Mouse (Mus musculus): Measurements from ENCODE around the gene Adcy6.

The Adcy6 gene

DNA sequence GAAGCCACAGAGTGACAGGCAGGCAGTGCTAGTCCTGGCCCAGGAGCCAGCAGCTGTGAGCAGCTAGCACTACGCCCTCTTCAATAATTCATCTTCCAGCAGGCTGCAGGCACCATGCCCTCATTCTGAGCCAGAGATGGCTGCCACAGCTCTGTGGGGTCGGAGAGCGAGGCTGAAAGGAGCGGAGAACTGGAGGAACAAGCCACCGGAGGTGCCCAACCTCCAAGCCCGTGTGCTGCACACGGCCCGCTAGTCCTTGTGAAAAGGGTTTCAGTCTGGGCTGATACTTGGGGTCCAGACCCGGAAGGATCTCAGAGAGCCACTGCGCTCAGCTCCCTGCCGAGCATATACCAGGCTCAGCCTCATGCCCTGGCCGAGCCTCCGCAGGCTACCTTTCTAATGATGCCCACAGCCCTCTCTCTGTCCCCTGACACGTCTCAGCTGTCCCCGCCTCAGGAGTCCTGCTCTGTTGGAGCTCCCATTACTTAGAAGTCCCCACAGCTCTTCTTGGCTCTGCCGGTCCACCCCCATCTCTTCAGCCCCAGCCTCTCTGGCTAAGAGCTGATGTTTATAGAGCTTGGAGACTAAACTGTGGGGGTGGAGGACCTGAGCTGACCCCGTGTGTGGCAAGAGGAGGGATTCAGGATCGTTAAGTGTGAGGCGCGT is 18.8 kb upstream of the Adcy6 start:
- in situ Hi-C loops (cut with MboI, MseI) = no loop called here

DNA sequence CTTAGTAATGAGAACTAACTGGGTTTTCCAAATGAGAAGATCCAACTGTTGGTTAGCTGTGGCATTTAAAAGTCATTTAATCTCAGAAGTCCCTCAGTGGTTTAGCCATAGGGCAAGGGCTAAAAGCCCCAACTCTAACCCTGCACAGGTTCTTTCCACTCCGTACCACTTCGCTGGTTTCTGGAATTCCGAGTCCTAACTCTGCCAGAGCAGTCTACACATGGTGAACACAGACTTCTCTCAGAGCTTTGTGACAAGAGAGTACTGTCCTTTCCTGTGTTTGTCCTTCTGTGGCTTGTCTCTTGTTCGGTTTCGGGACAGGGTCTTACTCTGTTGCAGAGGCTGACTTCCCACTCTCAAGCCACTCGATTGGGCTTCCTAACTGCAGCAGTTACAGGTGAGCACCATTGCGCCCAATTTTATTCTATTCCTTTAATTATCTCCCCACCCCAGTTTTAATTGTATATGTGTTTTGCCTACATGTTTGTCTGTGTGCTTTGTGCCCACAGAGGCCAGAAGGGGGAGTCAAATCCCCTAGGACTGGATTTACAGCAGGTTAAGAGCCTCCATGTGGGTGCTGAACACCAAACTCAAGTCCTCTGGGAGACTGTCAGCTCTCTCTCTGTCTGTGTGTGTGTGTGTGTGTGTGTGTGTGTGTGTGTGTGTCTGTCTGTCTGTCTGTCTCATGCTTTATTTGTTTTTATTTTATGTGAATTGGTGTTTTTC is 16.8 kb upstream of the Adcy6 start:
- in situ Hi-C loops (cut with MboI, MseI) = no loop called here

DNA sequence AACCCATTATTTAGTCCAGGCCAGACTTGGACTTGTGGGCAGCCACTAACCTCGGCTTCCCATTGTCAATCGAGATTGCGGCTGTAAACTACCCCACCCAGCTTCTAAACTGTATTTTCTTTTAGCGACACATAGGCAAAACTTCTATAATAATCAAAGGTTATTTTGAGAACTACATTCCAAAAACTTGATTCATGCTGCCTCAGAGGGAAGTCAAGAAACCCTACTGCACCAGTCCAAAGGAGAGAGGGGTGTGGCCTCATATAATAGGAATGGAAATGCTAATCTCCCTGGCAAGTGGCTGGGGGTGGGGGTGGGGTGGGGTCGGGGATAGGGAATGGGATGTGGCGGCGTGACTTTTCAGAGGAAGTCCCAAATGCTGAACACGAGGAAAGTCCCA is 16.2 kb upstream of the Adcy6 start:
- in situ Hi-C loops (cut with MboI, MseI) = no loop called here

DNA sequence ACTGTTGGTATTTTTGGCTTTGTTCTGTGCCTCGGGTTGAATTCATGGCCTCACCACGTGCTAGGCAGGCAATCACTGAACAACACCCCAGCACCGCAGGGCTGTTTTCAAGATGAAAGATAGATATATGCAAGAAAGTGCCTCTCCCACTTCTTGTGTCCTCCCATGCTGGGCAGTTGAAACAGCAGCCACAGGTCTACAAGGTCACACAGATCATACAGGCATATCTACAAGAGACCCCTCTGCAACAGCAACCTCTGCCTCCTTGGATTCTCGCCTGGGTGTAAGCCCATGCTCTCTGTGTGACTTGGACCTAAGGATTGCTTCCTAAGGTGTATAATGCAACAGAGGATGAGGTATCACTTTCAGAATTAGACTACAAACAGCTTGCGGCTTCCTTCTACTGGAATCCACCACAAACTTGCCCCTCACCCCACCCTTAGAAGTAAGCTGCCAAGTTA is 13.5 kb upstream of the Adcy6 start:
- in situ Hi-C loops (cut with MboI, MseI) = no loop called here

DNA sequence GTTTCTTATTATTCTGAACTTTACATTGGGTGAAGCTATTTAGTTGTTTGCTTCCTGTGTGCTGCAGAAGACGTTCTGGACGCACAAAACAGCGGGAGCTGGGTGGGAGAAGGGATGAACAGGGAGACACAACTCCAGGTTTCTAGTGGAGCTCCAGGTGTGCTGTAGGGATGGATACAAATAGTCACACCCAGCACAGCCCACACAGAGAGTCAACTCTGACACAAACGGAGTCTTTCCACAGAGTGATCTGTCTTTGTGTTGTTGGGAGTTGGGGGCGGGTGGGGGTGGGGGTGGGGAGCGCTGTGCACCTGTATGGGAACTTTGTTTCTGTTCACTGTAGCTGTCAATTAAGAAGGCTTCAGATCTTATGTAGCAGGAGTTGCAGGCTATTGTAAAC is 12.8 kb upstream of the Adcy6 start:
- in situ Hi-C loops (cut with MboI, MseI) = no loop called here

DNA sequence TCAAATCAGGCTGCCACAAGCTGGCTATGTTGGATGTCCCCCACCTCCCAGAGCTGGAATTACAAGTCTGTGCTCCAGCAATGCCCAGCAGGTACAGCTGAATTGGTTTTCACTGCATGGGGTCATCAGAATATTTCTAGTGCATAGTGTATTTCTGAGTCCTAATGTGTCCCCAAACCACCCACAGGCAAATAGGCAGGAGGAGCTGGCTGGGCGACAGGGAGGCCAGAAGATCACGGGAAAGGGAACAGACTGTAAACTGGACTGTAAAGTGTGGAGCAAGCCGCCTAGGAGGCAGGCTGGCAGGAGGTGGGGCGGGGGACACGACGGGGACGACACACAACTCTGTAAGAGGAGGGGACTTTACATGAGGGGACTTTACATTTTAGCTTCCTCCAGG is 12.3 kb upstream of the Adcy6 start:
- in situ Hi-C loops (cut with MboI, MseI) = no loop called here

DNA sequence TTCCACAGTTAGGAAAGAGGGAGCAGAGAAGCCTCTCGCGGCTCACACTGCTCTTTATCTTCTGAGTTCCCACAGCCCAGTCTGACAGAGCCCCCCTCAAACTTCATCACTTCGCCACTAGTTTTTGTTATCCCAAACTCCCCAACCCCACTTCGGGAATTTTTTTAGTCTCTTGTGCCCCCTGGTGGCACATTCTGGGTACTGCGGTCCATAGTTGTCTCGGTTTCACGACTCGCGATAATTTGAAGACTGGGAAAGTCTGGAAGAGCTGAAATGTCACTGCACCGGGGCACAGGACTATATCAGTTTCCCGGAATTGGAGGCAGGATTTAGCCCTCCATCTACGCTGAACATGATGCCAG is 7.3 kb upstream of the Adcy6 start:
- in situ Hi-C loops (cut with MboI, MseI) = loop anchor here (5.0 to 10.0 kb wide), 2 partner anchors 35 to 442 kb away; no protein-coding TSS in a partner anchor

DNA sequence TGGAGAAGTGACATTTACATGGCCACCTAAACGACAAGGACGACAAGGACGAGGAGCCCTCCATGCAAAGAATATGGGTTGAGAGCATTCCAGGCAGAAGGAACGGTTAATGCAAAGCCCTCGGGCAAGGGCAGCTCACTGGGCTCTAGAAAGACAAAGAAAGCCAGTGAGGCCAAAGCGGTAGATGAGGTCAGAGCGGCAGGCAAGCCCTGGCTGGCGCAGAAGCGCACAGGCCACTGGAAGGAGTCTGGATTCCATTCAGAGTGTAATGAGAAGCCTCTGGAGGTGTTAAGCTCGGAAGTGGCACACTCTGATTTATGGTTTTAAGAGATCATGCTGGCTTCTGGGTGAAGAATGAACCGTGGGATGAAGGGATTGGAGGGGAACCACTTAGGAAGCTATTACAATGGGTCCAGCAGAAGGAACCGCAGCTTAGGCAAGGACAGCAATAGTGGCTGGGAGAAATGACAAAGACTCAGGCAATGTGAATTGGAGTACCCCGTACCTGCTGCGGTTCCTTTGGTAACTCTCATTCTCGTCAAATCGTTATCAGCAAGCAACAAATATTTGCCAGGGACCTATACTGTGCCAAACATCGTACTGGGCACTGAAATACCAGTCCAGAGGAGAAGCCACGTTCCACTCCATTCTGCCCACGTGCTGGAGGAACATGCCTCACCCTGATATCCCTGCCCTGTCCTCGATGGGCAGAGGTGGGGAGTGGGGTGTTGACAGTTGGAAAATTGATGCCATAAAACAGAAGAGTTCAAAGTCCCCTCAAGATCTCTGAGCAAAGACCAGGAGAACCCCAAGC is 6.7 kb upstream of the Adcy6 start:
- in situ Hi-C loops (cut with MboI, MseI) = loop anchor here (5.0 to 10.0 kb wide), 2 partner anchors 34 to 442 kb away; no protein-coding TSS in a partner anchor

DNA sequence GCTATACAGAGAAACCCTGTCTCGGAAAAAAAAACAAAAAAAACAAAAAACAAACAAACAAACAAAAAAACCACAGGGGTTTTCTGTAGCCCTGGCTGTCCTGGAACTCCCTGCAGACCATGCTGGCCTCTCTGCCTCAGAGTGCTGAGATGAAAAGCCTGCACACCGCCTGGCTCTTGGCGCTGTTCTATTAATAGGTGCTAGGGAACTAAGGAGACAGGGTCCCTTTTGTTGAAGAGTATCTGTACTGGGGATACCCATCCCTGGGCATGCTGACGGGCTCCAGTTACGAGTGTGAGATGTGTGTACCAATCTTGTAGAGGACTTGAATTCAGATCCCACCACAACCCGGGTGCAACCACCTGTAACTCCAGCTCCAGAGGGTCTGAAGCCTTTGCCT is 5.9 kb upstream of the Adcy6 start:
- in situ Hi-C loops (cut with MboI, MseI) = loop anchor here (5.0 to 10.0 kb wide), 2 partner anchors 33 to 441 kb away; no protein-coding TSS in a partner anchor

DNA sequence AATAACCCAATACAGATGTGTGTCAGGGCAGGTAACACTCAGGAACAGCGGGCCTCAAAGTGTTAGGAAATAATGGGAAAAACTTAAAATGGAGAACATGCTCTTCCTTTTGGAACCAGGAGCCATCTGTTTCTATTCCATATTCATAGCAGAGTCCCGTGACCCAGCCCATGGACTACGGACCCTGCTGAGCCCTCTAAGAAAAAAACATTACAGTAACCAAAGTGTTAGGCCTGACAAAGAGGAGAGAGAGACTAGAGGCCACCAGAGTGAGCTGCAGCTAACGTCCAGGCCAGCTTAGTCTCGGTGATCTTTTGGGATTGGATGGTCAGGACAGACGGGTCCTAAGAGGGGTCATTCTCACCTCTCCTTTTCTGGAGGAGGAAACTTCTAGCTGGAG is 5.1 kb upstream of the Adcy6 start:
- in situ Hi-C loops (cut with MboI, MseI) = loop anchor here (5.0 to 10.0 kb wide), 2 partner anchors 33 to 440 kb away; no protein-coding TSS in a partner anchor

DNA sequence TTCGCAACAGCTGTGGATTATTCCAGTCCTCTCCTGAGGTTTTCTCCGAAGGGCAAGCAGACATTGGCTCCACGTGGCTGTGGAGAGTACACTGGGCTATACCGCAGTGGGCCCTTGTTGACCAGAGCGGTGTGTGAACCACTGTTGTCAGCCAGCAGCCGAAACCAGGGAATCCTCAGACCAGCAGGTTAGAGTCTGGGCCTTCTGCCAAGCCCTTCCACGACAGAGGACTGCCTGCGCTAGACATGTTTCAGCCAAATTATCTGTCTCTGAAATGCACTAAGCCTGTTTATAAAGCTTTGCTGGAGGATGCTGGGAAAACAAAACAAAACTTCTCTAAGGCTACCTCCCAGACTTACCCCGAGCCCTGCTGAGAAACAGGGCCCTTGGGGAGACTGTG is 4.7 kb upstream of the Adcy6 start:
- in situ Hi-C loops (cut with MboI, MseI) = loop anchor here (10.0 kb wide), 1 partner anchor 440 kb away; no protein-coding TSS in a partner anchor

DNA sequence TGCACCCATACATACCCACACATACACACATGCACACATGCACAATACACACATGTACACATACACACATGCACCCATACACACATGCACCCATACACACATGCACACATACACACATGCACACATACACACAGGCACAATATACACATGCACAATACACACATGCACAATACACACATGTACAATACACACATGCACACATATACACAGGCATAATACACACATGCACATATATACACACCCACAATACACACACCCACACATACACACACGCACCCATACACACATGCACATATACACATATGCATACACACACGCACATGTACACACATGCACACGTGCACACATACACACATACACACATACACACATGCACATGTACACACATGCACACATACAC is 2.4 kb upstream of the Adcy6 start:
- in situ Hi-C loops (cut with MboI, MseI) = loop anchor here (10.0 kb wide), 1 partner anchor 437 kb away; no protein-coding TSS in a partner anchor

DNA sequence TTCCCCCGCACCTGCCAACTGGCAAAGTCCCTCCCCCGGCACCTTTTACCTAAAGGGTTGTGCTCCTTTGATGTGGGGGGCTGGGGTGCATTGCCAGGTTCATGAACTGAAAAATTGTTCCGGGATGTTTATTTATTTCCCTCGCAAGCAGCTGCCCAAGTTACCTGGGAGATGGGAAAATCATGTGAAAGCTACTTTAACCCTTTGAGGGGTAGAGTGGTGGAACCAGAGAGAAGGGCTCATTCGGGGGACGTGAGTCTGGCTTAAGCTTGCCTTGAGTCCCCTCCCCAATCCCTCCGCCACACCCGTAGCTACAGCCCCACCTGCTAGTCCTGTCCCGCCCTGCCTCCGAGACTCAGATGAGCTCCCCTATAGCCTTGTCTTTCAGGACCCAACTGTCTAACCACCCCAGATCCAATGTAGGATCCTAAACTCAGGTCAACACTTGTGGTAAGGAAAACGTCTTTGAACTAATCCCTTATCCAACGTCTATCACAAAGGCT is 306 bp upstream of the Adcy6 start:
- in situ Hi-C loops (cut with MboI, MseI) = loop anchor here (10.0 kb wide), 1 partner anchor 435 kb away; no protein-coding TSS in a partner anchor

DNA sequence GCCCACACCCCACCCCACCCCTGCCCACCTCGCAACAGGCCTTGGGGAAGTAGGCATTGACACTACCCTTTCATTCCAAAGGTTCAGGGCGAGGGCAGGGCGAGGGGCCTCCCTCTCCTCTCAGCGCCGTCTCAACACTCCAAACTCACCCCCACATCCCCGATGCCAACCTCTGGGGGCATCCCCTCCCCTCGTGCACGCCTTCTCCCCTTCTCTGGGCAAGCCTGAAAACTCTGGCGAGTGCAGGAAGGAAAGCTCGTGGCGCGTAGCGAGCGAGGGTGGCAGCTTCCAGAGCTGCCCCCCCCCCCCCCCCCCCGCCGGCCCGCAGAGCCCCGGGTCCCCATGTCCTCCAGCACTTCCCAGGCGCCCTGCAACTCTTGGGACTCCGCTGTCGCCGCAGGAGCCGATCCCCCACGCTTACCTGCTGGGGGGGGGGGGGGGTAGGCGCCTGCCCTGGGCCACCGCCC is 1.1 kb downstream of the Adcy6 start:
- in situ Hi-C loops (cut with MboI, MseI) = no loop called here

DNA sequence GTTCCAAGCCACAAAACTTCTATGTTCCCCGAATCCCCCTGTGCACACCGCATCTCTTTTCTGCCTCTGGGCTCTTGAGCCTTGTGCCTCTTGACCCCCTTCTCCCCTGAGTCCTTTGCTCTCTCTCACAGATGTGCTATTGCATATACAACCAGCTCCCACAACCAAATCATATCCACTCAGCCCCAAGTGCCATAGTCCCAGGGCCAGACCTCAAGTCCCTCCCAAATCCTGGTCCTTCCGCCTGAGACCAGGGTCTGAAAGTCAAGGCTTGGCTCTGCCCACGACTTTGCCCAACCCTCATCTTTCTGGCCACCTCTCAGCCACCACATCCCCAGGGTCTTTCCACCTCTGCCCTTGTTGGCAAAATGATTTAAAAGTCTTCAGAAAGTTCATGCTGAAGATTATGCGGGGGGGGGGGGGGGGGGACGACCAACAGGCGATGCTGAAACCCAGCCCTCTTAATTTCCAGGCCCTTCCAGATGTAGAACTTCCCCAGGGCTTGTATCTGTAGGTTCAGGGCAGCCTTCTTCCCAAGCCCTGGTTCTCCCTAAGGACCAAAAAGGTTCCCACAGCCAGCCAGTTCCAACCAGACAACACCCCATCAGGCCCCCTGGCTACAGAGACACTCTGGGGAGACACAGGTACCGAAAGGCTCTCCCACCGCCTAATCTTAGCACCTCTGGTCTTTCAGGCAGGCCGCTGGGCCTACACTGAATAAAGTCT is 1.7 kb downstream of the Adcy6 start:
- in situ Hi-C loops (cut with MboI, MseI) = no loop called here

DNA sequence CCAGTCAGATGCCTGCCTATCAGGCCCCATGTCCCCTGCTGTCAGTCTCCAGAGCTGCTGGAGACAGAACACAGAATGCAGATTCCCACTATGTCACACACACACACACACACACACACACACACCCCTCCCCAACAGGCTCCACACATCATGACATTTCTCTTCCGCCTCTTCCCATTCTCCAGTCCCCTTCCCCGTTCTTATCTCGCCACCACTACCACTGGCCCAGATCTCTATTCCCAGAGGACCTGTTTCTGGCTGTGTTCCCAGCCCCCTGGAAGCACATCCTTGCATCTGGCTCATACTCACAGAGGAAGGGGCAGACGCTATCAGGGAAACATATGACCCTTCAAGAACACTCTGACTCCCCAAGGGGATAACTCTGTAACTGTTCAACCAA is 2.3 kb downstream of the Adcy6 start:
- in situ Hi-C loops (cut with MboI, MseI) = no loop called here

DNA sequence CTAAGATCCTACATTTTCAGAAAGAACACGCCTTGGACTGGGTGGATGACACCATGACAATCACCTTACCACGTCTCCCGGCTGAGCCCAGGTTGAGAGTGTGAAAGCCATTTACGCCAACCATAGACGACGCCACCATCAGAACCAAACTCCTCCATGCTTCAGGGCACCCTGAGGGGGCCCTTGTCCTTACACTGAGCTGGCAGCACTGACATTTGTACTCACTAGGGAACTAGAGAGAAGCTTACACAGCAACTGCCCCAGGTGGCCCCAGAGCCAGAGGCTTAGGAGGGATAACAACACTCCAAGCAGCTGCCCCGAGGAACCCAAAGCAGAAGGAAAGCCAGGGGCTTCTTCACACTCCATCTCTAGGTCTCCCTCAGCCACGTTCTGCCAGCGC is 3.1 kb downstream of the Adcy6 start:
- in situ Hi-C loops (cut with MboI, MseI) = no loop called here

DNA sequence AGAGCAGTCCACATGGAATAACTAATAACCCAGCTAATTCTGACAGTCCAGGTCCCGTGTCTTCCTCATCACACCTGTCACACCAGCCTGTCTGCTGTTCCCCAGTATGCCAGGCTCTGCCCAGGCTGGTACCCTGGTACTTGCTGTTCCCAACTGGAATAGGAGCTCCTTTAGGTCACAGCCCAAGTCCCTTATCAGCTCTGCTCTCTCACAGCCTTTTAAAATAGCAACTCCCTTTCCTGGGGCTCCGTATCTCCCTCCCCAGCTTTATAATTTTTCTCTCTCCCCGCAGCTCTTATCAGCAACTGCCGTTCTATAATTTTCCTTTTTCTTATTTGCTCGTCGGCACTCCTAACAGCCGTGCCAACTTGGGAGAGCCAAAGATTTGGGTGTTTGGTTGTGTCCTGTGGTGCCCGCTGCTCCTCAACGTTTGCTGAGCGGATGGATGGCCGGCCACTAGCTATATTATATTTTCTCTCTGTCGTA is 3.8 kb downstream of the Adcy6 start:
- in situ Hi-C loops (cut with MboI, MseI) = no loop called here

DNA sequence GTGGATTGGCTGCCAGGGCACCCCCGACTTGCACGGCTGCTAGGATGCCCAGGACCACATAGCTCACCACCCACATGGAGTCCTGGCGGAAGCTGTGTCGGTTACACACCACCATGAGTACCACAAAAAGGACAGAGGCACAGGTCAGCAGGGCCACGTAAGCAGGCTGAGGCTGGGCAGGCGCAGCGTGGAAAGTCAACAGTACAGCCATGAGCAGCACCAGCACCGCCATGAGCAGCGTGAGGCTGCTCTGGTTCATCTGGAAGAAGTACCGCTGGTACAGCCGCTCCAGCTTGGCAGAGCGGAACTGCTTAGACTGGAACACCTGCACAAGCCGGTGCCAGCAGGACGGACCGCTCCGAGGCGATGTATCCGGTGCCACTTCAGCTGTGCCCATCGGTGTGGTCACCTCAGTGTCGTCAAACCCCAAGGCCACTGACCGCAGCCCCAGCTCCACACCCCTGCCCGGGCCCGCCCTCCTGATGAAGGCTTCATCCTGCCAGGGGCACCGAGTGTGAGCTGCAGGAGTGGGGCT is 5.8 kb downstream of the Adcy6 start:
- in situ Hi-C loops (cut with MboI, MseI) = no loop called here

DNA sequence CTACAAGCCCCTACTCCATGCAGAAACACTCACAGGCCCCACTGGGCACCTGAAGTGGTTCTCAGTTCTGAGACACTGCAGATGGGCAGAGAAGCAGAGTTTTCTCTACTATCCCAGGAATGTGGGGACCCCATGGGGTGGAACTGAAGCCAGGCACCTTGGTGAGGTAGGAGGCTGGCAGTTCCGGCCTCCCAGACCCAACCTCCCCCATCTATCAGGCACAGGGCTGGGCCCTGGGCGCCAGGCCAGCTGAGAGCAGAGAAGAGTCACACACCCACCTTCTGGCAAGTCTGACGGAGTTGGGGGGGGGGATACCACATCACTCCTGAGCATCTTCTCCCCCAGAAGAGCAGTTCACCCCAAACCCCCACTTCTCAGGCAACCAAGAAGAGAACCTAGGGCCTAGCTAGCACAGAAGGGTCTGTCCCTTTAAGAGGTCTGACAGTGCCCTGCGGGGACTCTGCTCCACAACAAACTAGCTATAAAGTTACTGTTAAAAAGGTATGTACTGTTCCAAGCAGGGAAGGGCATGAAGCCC is 6.9 kb downstream of the Adcy6 start:
- in situ Hi-C loops (cut with MboI, MseI) = no loop called here

All from T-helper 2 cell (primary cell).